Mouse (Mus musculus) embryo, embryonic 9.5 days (tissue): ENCODE results near the gene Xaf1.

Experiments
- DNase-seq: peaks from one replicate; pipeline ENCODE4 v3.0.0-alpha.2; 2017; ENCODE audit errors: extremely low spot score

Xaf1 gene

GRCm38 (mm10) chr11:72361385-72362346 is 60.2 kb downstream of the Xaf1 start:
- peak; percentile 87 for DNase-seq

GRCm38 (mm10) chr11:72362347-72362741 is 60.9 kb downstream of the Xaf1 start, which contains the start of gene Tekt1:
Gene Tekt1 (minus strand): TSS chr11:72362442.
- DNase-seq = peak; percentile 5
